Mouse (Mus musculus): ENCODE results near the gene Erg. TPM values are rescaled to one million over a fixed set of nuclear protein-coding genes. Genes with fewer than 3 reads are reported as not detected.

Erg gene
- total and polyA plus RNA-seq, 3 experiments, result 0.11 to 0.81 (median 0.34) TPM

GRCm38 (mm10) chr16:95408096-95408495, 178.3 kb downstream of the Erg start:
- TF ChIP-seq TBP (conservative IDR thresholded peaks at IDR 0.05; ENCODE audit: low read depth, low read length) (no peak), EP300 (IDR thresholded peaks at IDR 0.05; ENCODE audit: low read length) (no peak), MAZ (IDR thresholded peaks at IDR 0.05; ENCODE audit: low read depth, low read length) (no peak), CHD2 (IDR thresholded peaks at IDR 0.05; ENCODE audit: low read length) (no peak), POLR2A (IDR thresholded peaks at IDR 0.05; ENCODE audit: low read depth, low read length) (no peak), MAFK (IDR thresholded peaks at IDR 0.05; ENCODE audit: insufficient replicate concordance, low read length) (peak; percentile 29; the same call in 1 of the 2 replicates), POLR2AphosphoS2 (IDR thresholded peaks at IDR 0.05; ENCODE audit: low read depth, low read length) (no peak), ZMIZ1 (IDR thresholded peaks at IDR 0.05; ENCODE audit: low read depth, low read length) (no peak), USF2 (conservative IDR thresholded peaks at IDR 0.05; ENCODE audit: low read depth, low read length) (no peak), ZC3H11A (IDR thresholded peaks at IDR 0.05; ENCODE audit: low read depth, low read length) (no peak), HCFC1 (IDR thresholded peaks at IDR 0.05; ENCODE audit: low read depth, low read length) (no peak), MAX (IDR thresholded peaks at IDR 0.05; ENCODE audit: low read length) (peak; percentile 63; the same call in 1 of the 2 replicates), E2F4 (IDR thresholded peaks at IDR 0.05; ENCODE audit: insufficient replicate concordance, low read depth, low read length) (no peak), MEF2A (IDR thresholded peaks at IDR 0.05; ENCODE audit: borderline replicate concordance, low read depth, low read length) (no peak), MXI1 (IDR thresholded peaks at IDR 0.05; ENCODE audit: low read depth, low read length) (no peak), JUND (conservative IDR thresholded peaks at IDR 0.05; ENCODE audit: low read depth, low read length) (no peak), IRF4 (IDR thresholded peaks at IDR 0.05; ENCODE audit: low read depth, low read length) (peak; percentile 19; the same call in 1 of the 2 replicates), KAT2A (IDR thresholded peaks at IDR 0.05; ENCODE audit: insufficient replicate concordance, low read length) (no peak), ZNF384 (IDR thresholded peaks at IDR 0.05; ENCODE audit: low read depth, low read length) (no peak), ETS1 (conservative IDR thresholded peaks at IDR 0.05; ENCODE audit: low read depth, low read length) (peak; percentile 28; the same call in 1 of the 2 replicates), CTCF (conservative IDR thresholded peaks at IDR 0.05 in 1 of 2, IDR thresholded peaks at IDR 0.05 in 1 of 2; ENCODE audit: low read depth in 2 of 2, low read length in 2 of 2) (no peak), GABPA (IDR thresholded peaks at IDR 0.05; ENCODE audit: insufficient replicate concordance, low read depth, low read length) (no peak), TCF12 (IDR thresholded peaks at IDR 0.05; ENCODE audit: low read depth, low read length) (no peak), BHLHE40 (IDR thresholded peaks at IDR 0.05; ENCODE audit: low read depth, low read length) (peak; percentile 74), MYC (IDR thresholded peaks at IDR 0.05; ENCODE audit: low read depth, low read length) (peak; percentile 68; the same call in 1 of the 2 replicates), ZKSCAN1 (IDR thresholded peaks at IDR 0.05; ENCODE audit: borderline replicate concordance, low read depth, low read length) (no peak), CHD1 (IDR thresholded peaks at IDR 0.05; ENCODE audit: low read depth, low read length) (no peak), PAX5 (IDR thresholded peaks at IDR 0.05; ENCODE audit: low read length) (no peak), NRF1 (IDR thresholded peaks at IDR 0.05; ENCODE audit: low read depth, low read length) (no peak)
- H3K9ac ChIP-seq (ENCODE audit: insufficient read depth, low read depth), result no peak overlapping the region
- H3K27me3 ChIP-seq (replicated peaks), result no peaks in the 10 kb centered on the region
- H3K79me2 ChIP-seq (replicated peaks; ENCODE audit: control insufficient read depth, extremely low read depth, insufficient read depth, poor library complexity, severe bottlenecking), result no peaks in the 10 kb centered on the region
- dilution Hi-C loops (cut with MboI; ENCODE audit: extremely low pct_ligation_motif_present, extremely low pct_unique_long_range_greater_than_20kb, low sequenced_read_pairs) (no loop called here), in situ Hi-C loops (cut with MboI; ENCODE audit: low pct_ligation_motif_present, low pct_unique_long_range_greater_than_20kb, low sequenced_read_pairs) (no loop called here)
- no peak overlapping the region for H3K27ac ChIP-seq (ENCODE audit: insufficient read depth, low read depth)
- H3K4me1 ChIP-seq (ENCODE audit: control insufficient read depth in 1 of 2, insufficient read depth in 2 of 2), result peaks cover 5 to 6% of the 10 kb centered on the region in 2 experiments; a peak in 3 of 4 replicates
- DNase-seq (ENCODE audit: extremely low read depth), result no peak
- no peak overlapping the region for H3K4me2 ChIP-seq (ENCODE audit: insufficient read depth, low read depth, poor library complexity, severe bottlenecking)
- no peaks in the 10 kb centered on the region for H3K36me3 ChIP-seq (replicated peaks in 1 of 2; ENCODE audit: control insufficient read depth in 1 of 2, insufficient read depth in 1 of 2, low read length in 1 of 2)
- H3K9me3 ChIP-seq (replicated peaks; ENCODE audit: low read length), result no peaks in the 10 kb centered on the region
- no peak overlapping the region for H3K4me3 ChIP-seq (replicated peaks in 1 of 3; ENCODE audit: low read depth in 2 of 3, low read length in 2 of 3, poor library complexity in 1 of 3)
